Mouse (Mus musculus) stomach, postnatal 0 days (tissue): Measurements from ENCODE around the gene BC048562.

Source experiments
- CTCF ChIP-seq: IDR thresholded peaks from 2 replicates; pipeline ENCODE4 v1.5.1; 2016; ENCODE audit warnings: antibody characterized with exemption, low read depth, mild to moderate bottlenecking, moderate library complexity
- EP300 ChIP-seq: optimal IDR thresholded peaks from 2 replicates; pipeline ENCODE3; 2016; ENCODE audit warnings: antibody characterized with exemption

DNA sequence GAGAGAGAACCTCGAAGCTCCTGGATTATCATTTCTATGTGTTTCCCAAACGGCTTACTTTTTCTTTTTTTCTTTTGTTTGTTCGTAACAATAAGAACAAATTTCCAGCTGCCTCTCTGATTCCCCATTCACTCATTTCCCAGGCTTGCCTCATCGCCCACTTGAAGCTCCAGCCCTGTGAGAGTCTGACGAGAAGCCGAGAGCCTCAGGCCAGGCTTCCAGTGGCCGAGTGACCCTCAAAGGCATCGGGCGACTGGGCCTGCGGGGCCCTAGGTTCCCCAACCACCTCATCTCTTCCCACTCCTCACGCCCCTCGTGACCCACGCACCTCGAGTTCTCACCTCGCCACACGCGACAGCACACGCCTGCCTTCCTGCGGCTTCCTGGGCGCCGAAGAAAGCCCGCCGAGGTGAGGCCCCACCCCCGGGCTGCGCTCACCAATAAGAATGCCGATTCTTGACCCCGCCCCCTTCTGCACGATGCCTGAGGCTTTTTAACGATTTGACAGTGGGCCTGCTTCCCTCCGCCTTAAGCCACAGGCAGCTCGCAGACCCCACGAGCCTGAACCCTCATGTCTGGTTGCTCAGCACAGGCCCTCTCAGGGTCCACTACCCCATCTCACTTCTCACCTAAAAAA is 4.7 kb upstream of the BC048562 start:
- TF ChIP-seq CTCF (no peak), EP300 (no peak)
